8 mouse cellular contexts compared by ENCODE assay signal in genomic region chr7:132931560-132932351, GRCm38 (mm10). TPM values are rescaled to one million over a fixed set of nuclear protein-coding genes. Genes with fewer than 3 reads are reported as not detected.
DNase-seq lines count a peak whose midpoint lies in the region; ATAC-seq and TF ChIP-seq lines count a peak whose summit lies in the region.

No protein-coding gene starts in this region.

- intact Hi-C loops in heart, adult 2 months (cut with DNase I), result loop anchor here (2.0 to 5.0 kb wide), 3 partner anchors 71 to 191 kb away; partner anchors contain the start of genes Ctbp2, Eef1akmt2 and Fgfr2

- ATAC-seq in embryonic facial prominence, embryonic 14.5 days (ENCODE audit: low read depth), result peak; percentile 60
- ATAC-seq in liver, embryonic 13.5 days (ENCODE audit: low read depth), result peak; percentile 6

- H3K9ac ChIP-seq in embryonic facial prominence, embryonic 14.5 days (ENCODE audit: low read depth, low read length), result peak overlapping the region; percentile 97
- H3K9ac ChIP-seq in heart, adult 2 months (ENCODE audit: low read depth, low read length), result peak overlapping the region; percentile 93
- H3K9ac ChIP-seq in liver, embryonic 13.5 days, result peak overlapping the region; percentile 99

- no peak for TF ChIP-seq EP300 in heart, adult 2 months (IDR thresholded peaks at IDR 0.05; ENCODE audit: insufficient read depth, low read depth, low read length)

- H3K36me3 ChIP-seq in embryonic facial prominence, embryonic 14.5 days (ENCODE audit: control insufficient read depth, insufficient read depth, low read length), result no peaks in the 10 kb centered on the region
- peaks cover 6% of the 10 kb centered on the region for H3K36me3 ChIP-seq in heart, adult 2 months (ENCODE audit: control insufficient read depth, insufficient read depth, low read length)
- H3K36me3 ChIP-seq in liver, embryonic 13.5 days, result no peaks in the 10 kb centered on the region
- H3K36me3 ChIP-seq in myocyte (ENCODE audit: control insufficient read depth, insufficient read depth), result no peaks in the 10 kb centered on the region
- H3K36me3 ChIP-seq in splenic B cell, adult 2 months (ENCODE audit: control insufficient read depth, insufficient read depth, low read length, poor library complexity, severe bottlenecking), result no peaks in the 10 kb centered on the region

- TF ChIP-seq POLR2A in heart, adult 2 months (IDR thresholded peaks at IDR 0.05; ENCODE audit: insufficient read depth, low read depth, low read length), result no peak
- TF ChIP-seq POLR2A in myocyte (IDR thresholded peaks at IDR 0.05; ENCODE audit: insufficient read length, low read depth), result no peak

- no peaks in the 10 kb centered on the region for H3K27me3 ChIP-seq in embryonic facial prominence, embryonic 14.5 days (replicated peaks; ENCODE audit: control insufficient read depth, insufficient read depth, low read length)
- no peaks in the 10 kb centered on the region for H3K27me3 ChIP-seq in heart, adult 2 months (ENCODE audit: control insufficient read depth, insufficient read depth, low read length)
- no peaks in the 10 kb centered on the region for H3K27me3 ChIP-seq in liver, embryonic 13.5 days
- H3K27me3 ChIP-seq in myocyte (ENCODE audit: control insufficient read depth, insufficient read depth, insufficient read length), result no peaks in the 10 kb centered on the region
- H3K27me3 ChIP-seq in splenic B cell, adult 2 months (ENCODE audit: control insufficient read depth, insufficient read depth, low read length, poor library complexity, severe bottlenecking), result no peaks in the 10 kb centered on the region

- peaks cover 13% of the 10 kb centered on the region for H3K4me1 ChIP-seq in embryonic facial prominence, embryonic 14.5 days (ENCODE audit: control insufficient read depth, insufficient read depth, low read length)
- peaks cover 2% of the 10 kb centered on the region for H3K4me1 ChIP-seq in heart, adult 2 months (ENCODE audit: control insufficient read depth, insufficient read depth, low read length)
- H3K4me1 ChIP-seq in liver, embryonic 13.5 days (replicated peaks), result peaks cover 27% of the 10 kb centered on the region

- peak overlapping the region; percentile 94 for H3K4me3 ChIP-seq in embryonic facial prominence, embryonic 14.5 days (ENCODE audit: low read depth, low read length)
- peak overlapping the region; percentile 89 for H3K4me3 ChIP-seq in heart, adult 2 months
- peak overlapping the region; percentile 98 for H3K4me3 ChIP-seq in liver, embryonic 13.5 days (replicated peaks)
- H3K4me3 ChIP-seq in myocyte, result peak overlapping the region; percentile 79

- H3K79me2 ChIP-seq in heart, adult 2 months (replicated peaks; ENCODE audit: control insufficient read depth, insufficient read depth, low read length), result peaks cover 2% of the 10 kb centered on the region; the same call in 1 of the 2 replicates
- peaks cover 51% of the 10 kb centered on the region for H3K79me2 ChIP-seq in myocyte (ENCODE audit: control insufficient read depth, insufficient read depth)

- peak; percentile 71 for DNase-seq in A20 (ENCODE audit: low read depth, low spot score)
- peak; percentile 42 for DNase-seq in adrenal gland, adult 8-10 months
- DNase-seq in embryonic facial prominence, embryonic 14.5 days (ENCODE audit: low spot score), result peak; percentile 50
- peak; percentile 68 to 73 for DNase-seq in heart, adult 2 months
- peak; percentile 64 for DNase-seq in kidney, adult 18-20 months
- peak; percentile 36 for DNase-seq in liver, embryonic 13.5 days
- DNase-seq in splenic B cell, adult 2 months (ENCODE audit: low read depth, low spot score), result peak; percentile 48

- TF ChIP-seq CTCF in heart, adult 2 months (IDR thresholded peaks at IDR 0.05), result no peak

- no peaks in the 10 kb centered on the region for H3K9me3 ChIP-seq in embryonic facial prominence, embryonic 14.5 days (ENCODE audit: control insufficient read depth, low read length)
- H3K9me3 ChIP-seq in liver, embryonic 13.5 days (replicated peaks), result no peaks in the 10 kb centered on the region

- WGBS in embryonic facial prominence, embryonic 14.5 days, result 2% methylated on average over 22 of the region's 55 CpGs
- under 1% methylated on average over 44 of the region's 55 CpGs for WGBS in heart, adult 2 months
- 1% methylated on average over 32 of the region's 55 CpGs for WGBS in liver, embryonic 13.5 days (ENCODE audit: insufficient replicate concordance)

- H3K27ac ChIP-seq in embryonic facial prominence, embryonic 14.5 days (replicated peaks; ENCODE audit: low read depth, low read length), result peak overlapping the region; percentile 98
- H3K27ac ChIP-seq in heart, adult 2 months, result peak overlapping the region; percentile 96
- peak overlapping the region; percentile 98 for H3K27ac ChIP-seq in liver, embryonic 13.5 days

- peak overlapping the region; percentile 60 for H3K4me2 ChIP-seq in embryonic facial prominence, embryonic 14.5 days (ENCODE audit: low read depth, low read length)
- peak overlapping the region; percentile 77 for H3K4me2 ChIP-seq in liver, embryonic 13.5 days
- H3K4me2 ChIP-seq in myocyte (ENCODE audit: low read depth), result peak overlapping the region; percentile 75

- H3ac ChIP-seq in myocyte (ENCODE audit: control insufficient read depth, insufficient read length), result peak overlapping the region; percentile 76

TF ChIP-seq in myocyte, 11 proteins besides CTCF, POLR2A, EP300 and RAD21:
- TF ChIP-seq SRF (IDR thresholded peaks at IDR 0.05; ENCODE audit: control insufficient read depth, insufficient read length, low read depth) (no peak), E2F4 (IDR thresholded peaks at IDR 0.05; ENCODE audit: insufficient read depth) (no peak), TCF3 (IDR thresholded peaks at IDR 0.05; ENCODE audit: insufficient read length, low read depth) (no peak), CEBPB (IDR thresholded peaks at IDR 0.05; ENCODE audit: insufficient read depth, poor library complexity, severe bottlenecking) (no peak), MYOD1 (IDR thresholded peaks at IDR 0.05; ENCODE audit: control insufficient read depth in 1 of 3, insufficient read length in 2 of 3, low read depth in 2 of 3) (no peak), POLR2AphosphoS2 (IDR thresholded peaks at IDR 0.05; ENCODE audit: insufficient read length, low read depth) (peak; percentile 13), REST (IDR thresholded peaks at IDR 0.05; ENCODE audit: insufficient read depth, insufficient read length) (no peak)

RNA-seq across cellular contexts. Expression of gene Zranb1, which starts 0.8 kb away (rescaled TPM):
- total RNA-seq in adrenal gland, adult 8-10 months (2022), result 10 to 100 TPM; 33.4 to 37.8 (median 36.2) TPM
- polyA plus RNA-seq in embryonic facial prominence, embryonic 14.5 days (2014; fragmentation: Nextera tagmentation; extraction: Ambion mirVana), result 15.2 and 19.3 TPM in 2 replicates
- 10 to 100 TPM; 31.5 to 37.2 TPM for total RNA-seq in heart, adult 2 months (2021)
- 8.2 and 17.6 TPM in 2 replicates for polyA plus RNA-seq in heart, adult 2 months (2012; rRNA removed)
- 5.5 and 5.6 TPM in 2 replicates for polyA plus RNA-seq in liver, embryonic 13.5 days (2015; fragmentation: Nextera tagmentation; extraction: Ambion mirVana)
- polyA plus RNA-seq in myocyte (2012; fragmentation: generic; extraction: Trizol), result 14.6 TPM

Comparison
In these comparisons a context has a peak if more than half of its experiments do, and no peak if none do; other contexts are left out.
1. Peak in every context shown above with its lines: DNase-seq, ATAC-seq, H3K4me3 ChIP-seq and H3K27ac ChIP-seq.